Mouse (Mus musculus) heart, postnatal 36 days (tissue): Measurements from ENCODE around the gene Usp29. TPM values are rescaled to one million over a fixed set of nuclear protein-coding genes. Genes with fewer than 3 reads are reported as not detected.
"Not testable (repeated sequence)": the region's sequence is repeated elsewhere in the genome, so short reads cannot be mapped to it uniquely, and the experiment has no call there.

ENCODE experiments used
- DNase-seq, 2 experiments: peaks; one replicate each; pipeline ENCODE4 v3.0.0; 2021 to 2022
- intact Hi-C: fragments of 180-260 bp; cut with DNase I; formaldehyde crosslinking; loops from one replicate; pipeline ENCODE4 v1.15.1; 2025
- total RNA-seq, 2 experiments: library from RNA; stranded (reverse); gene quantifications; 2 replicates each; pipeline ENCODE4 v1.2.3; 2021

Usp29 gene
- total RNA-seq, 2 experiments from 2014 or later: 0.08 to 0.17 TPM

DNA sequence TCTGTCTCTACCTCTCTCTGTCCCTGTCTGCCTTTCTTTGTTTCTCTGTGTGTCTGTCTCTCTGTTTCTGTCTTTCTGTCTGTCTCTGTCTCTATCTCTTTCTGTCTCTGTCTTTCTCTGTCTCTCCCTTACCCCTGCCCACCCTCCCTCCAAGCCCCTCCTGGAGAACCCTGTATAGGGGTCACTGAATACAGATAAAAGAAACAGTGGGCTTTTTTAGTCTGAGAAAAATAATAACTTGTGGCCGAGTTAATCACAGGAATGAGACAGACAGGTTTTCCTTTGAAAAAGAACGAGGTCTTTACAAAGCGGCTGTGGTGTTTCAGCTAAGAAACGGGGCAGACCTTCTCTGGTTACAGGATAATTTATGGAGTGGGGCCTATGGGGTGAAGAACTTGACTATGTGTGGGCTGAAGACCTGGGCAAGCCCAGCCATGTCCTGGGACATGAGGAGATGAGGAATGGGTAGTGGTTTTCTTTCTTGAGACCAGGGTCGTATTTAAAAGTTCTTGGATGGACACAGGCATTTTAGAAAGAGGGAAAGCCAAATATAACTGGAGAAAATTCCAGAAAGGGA is 128.4 kb downstream of the Usp29 start:
- intact Hi-C loops: no loop called here
- DNase-seq: no peak

- no peak for DNase-seq
- intact Hi-C loops: no loop called here
These were observed 130.3 kb downstream of the Usp29 start for GRCm38 (mm10) chr7:6860689-6861088.

DNA sequence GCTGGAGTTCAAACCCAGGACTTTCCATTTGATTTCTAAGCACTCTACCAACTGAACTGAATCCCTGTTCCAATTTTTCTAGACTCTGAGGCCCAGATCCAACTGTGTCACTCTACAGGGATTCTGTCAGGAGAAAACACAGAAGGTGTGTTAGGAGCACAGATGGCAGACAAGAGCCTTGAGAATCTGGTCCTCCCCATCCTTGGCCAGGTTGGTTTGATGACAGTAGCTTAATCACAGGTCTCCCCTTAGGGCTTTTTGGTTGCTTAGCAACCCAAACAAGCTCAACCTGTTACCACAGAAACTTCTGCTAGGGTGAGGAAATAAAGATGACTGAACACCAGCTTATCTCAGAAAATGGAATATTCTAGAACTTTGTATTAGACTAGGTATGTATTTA is 136.0 kb downstream of the Usp29 start:
- intact Hi-C loops: no loop called here
- no peak for DNase-seq

DNA sequence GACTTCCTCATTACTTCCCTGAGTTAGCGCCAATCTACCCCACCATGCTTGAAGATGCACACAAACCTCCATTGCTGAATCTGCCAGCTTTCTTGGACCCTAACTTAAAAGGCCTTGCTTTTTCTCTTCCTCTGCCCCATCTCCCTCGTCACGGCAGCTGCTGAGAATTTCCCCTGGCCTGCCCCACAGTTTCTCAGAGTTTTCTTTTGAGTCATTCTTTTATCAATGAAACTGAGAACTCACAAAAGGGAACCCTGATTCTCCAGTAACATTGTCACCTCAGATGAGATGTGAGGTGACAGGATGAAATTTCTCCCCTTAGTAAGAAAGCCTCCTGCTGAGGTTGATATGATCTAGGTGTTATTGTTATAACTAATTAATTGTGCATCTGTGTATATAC is 138.5 kb downstream of the Usp29 start:
- DNase-seq: no peak
- intact Hi-C loops: no loop called here

DNA sequence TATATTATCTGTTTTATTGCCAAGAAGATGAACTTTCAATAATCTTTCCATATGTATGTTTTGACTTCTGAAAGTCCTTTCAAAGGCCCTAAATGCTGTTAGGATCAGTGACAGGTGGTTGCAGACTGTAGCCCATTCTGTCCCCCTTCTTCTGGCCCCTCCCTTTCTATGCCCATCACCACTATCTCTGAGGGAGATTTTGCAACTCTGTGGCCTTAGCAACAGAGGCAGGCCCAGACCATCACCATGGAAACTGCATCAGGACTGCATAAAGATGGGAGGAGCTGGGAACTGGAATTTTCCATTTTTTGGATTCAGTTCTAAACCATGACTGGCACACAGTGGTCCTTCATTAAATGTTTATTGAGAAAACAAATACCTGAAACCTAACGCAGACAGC is 139.2 kb downstream of the Usp29 start:
- no peak for DNase-seq

DNA sequence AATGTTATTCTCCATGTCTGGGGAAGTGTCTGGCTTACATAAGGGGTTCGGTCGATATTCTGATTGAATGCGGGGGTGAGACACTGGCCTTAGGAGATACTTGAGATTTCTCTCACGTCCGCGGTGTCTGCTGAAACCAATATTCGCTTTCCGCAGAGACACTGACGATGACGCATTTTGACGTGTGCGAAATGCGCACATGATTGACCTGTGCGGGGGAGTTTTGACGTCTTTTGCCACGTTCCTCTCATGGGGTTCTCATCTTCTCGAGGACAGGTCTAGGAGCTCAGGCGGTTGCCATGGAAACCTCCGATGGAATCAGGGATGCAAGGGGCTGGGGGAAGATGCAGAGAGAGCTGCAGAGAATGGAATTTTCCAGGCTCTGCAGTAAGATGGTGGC is 144.1 kb downstream of the Usp29 start:
- DNase-seq: no peak
- intact Hi-C loops: no loop called here

More for the DNA sequence above, 139.2 kb downstream of the Usp29 start:
- intact Hi-C loops: no loop called here

GRCm38 (mm10) chr7:6878202-6878601 is 147.8 kb downstream of the Usp29 start:
- intact Hi-C loops: no loop called here
- DNase-seq: no peak

GRCm38 (mm10) chr7:6878849-6879248 is 148.5 kb downstream of the Usp29 start:
- intact Hi-C loops, DNase-seq: not testable (repeated sequence)

DNA sequence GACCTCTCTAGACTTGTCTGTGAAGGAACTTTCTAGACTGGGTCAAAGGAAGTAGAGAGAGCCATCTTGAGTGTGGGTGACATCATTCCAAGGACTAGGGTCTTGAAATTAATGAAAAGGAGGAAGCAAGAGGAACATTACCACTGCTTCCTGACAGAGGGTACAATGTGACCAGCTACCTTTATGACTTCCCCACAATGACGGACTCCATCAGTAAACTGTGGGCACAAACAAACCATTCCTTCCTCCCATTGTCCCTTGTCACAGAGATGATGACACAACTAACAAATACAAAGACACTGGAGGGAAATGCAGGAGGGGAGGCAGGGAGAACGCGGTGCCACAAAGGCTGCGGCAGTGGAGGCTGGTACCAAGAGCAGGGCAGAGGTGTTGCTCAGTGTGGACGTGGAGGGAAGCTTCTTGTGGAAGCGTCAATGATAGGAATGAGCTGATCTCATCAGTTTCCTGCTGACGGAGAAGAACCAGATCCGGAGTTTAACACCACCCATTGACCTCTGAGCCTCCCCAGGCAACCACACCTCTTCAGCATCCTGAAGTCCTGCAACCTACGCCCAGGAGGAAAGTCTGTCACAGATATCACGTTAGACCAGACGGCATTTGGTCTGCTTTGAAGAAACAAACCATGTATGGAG is 149.3 kb downstream of the Usp29 start:
- intact Hi-C loops: no loop called here
- no peak for DNase-seq

DNA sequence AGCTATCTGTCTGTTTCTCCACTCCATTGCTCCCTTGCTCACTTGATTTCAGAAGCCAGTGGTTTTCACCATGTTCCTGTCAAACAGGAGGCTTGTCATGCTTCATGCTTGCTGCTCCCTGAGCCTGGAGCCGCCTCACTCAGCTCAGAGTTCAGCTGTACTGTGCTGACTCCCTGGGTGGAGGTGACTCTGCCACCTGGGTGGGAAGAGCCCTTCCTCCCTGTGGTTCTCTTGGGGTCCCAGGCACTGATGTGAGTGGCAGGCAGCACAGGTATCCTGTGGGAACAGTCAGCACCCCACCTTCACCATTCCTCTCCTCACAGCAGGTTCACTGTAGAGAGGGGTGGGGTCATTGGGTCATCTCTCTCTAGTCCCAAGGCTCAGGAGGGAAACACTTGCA is 150.5 kb downstream of the Usp29 start:
- intact Hi-C loops, DNase-seq: not testable (repeated sequence)

DNA sequence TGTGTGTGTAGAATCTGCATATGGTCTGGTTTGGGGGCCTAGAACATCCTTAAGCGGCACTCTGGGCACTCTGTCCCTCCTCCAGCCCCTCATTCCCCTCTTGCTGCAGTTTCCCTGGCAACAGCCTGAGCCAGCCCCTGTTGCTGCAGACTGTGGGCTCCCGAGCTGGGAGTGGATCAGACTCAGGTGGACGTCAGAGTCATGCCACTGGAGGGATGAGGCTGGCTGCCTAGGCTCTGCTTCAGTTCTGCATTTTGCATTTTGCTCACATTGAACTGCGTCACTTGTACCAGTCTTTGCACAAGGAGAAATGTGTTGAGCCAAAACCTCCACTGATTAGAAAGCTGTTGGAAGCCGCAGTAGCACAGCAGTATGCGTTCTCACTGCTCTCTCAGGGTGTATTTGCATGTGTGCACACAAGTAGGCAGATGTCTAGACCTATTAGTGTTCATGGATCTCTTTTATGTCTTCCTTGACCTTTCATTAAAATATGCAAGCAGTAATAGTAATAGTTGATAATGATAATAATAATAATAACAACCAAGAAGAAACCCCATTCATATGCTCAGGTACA is 151.2 kb downstream of the Usp29 start:
- intact Hi-C loops: no loop called here
- no peak for DNase-seq

DNA sequence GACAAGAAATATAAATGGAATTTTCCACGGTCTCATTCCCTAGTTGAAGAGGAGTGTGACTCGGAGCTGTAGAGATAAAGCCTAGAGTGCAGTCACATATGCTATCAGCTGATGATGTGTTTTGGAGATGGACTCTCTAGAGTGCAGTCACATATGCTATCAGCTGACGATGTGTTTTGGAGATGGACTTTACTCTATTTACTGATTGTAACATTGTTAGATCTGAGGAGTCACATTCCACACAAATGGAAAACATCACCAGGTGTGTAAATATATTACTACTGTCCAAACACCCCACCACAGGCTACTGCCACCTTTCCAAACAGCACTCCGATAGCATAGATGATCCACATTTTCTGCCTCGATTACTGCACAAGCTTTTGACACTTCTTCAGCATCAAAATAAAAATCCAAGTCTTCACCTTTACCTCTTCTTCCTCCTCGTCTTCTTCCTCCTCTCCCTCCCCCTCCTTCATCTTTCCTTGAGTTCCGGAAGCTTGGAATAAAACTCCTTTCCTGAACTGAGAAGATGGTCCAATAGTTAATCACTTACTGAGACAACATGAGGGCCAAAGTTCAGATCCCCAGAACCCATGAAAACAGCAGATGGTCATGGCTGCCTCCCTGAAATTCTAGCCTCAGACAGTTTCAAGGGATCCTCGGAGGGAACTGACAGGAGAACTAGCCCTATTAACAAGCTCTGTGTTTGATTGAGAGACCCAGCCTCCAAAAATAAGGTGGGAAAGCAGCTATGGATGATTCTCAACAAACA is 153.2 kb downstream of the Usp29 start:
- intact Hi-C loops: no loop called here
- DNase-seq: no peak

GRCm38 (mm10) chr7:6885416-6885815 is 155.0 kb downstream of the Usp29 start:
- intact Hi-C loops: no loop called here
- no peak for DNase-seq

GRCm38 (mm10) chr7:6886896-6887295 is 156.5 kb downstream of the Usp29 start:
- intact Hi-C loops: no loop called here

GRCm38 (mm10) chr7:6889871-6890270 is 159.5 kb downstream of the Usp29 start:
- intact Hi-C loops: no loop called here
- DNase-seq: no peak

More at GRCm38 (mm10) chr7:6886896-6887295, 156.5 kb downstream of the Usp29 start:
- no peak for DNase-seq

- intact Hi-C loops: no loop called here
- no peak for DNase-seq
These were observed 160.8 kb downstream of the Usp29 start for GRCm38 (mm10) chr7:6891206-6891605.

- intact Hi-C loops, DNase-seq: not testable (repeated sequence)
These were observed 166.6 kb downstream of the Usp29 start for GRCm38 (mm10) chr7:6897021-6897420.

DNA sequence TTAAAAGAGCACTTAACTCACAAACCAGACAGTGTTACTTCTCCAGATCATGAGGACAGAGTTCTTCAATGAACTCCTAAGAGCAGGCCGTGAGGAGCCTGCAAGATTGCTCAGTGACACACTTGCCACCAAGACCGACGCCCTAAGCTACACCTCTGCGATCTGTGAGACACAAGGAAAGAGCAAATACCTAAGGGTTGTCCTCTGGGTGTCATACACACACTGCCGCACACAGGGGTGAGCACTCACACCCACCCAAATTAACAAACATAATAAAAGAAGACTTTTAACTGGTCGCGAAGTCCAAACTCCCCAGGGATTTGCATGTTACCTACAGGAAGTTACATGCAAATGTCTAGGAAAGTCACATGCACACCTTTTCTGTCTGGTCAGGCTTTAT is 170.3 kb downstream of the Usp29 start:
- DNase-seq: no peak
- intact Hi-C loops: no loop called here

DNA sequence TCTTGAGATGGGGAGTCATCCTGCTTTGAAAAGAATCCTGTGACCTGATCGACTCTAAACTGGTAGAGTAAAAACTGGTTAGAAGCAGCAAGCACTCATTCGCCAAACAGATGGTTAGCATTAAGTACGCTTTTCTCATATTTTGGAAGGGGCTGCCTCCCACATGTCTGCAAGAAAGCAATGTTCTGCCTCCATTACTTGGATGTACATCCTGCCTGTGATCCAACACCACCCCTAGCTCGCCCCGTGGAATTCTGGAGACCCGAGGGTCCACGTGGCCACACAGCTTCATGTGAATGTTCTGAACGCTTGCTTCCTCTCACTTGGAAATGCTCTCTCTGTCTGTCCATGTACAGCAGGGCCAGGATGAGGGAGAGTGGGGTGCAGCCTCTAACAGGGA is 173.1 kb downstream of the Usp29 start:
- intact Hi-C loops: no loop called here

DNA sequence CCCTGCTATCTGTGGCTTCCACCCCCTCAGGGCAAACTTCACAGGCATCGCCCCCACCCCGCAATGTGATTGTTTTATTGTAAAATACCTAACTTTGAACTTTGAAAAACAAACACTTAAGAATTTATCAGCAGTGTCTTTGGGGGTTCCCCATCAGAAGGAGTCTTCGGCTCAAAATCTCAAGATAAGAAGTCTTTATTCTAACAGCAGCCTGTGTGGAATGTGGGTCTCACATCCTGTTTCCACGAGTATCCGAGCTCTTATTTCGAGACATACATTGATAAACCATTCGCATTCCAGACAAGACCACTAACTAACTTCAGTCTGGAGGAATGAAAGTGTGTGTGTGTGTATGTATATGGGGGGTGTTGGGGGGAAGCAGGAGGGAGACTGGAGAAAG is 180.1 kb downstream of the Usp29 start:
- no peak for DNase-seq
- intact Hi-C loops: no loop called here

More for the DNA sequence above, 173.1 kb downstream of the Usp29 start:
- no peak for DNase-seq

GRCm38 (mm10) chr7:6911731-6912130 is 181.4 kb downstream of the Usp29 start:
- intact Hi-C loops: no loop called here
- no peak for DNase-seq
